In the genomic region with DNA sequence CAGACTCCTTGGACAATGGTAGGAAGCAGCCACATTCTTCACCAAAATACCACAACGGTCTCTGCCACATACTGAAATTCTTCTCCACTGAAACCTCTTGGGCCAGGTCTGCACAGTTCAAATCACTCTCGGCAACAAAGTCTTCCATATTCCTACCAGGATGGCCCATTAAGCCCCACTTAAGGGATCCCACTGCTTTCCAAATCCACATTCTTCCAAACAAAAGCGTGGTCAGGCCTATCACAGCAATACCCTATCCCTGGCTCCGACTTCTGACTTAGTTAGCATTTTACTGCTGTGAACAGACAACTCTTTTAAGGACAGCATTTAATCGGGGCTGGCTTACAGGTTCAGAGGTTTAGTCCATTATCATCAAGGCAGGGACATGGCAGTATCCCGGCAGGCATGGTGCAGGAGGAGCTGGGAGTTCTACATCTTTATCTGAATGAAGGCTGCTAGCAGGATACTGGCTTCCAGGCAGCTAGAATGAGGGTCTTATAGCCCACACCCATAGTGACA, we compare ENCODE assay signal across 8 mouse cellular contexts. TPM values are rescaled to one million over a fixed set of nuclear protein-coding genes. Genes with fewer than 3 reads are reported as not detected.
A peak's percentile ranks its signal among the peaks of the same experiment; 100 is the strongest.
DNase-seq lines count a peak whose midpoint lies in the region; ATAC-seq lines count a peak whose summit lies in the region.

A gene (minus strand): TSS at position 469 of the 519 bp plus-strand sequence.

- no peak within 1 kb of the TSS for H3K4me3 ChIP-seq in kidney, embryonic 16.5 days (ENCODE audit: low read length)
- no peak within 1 kb of the TSS for H3K4me3 ChIP-seq in forebrain, embryonic 15.5 days
- no peak within 1 kb of the TSS for H3K4me3 ChIP-seq in intestine, embryonic 16.5 days (ENCODE audit: low read length)
- H3K4me3 ChIP-seq in neural tube, embryonic 12.5 days = no peak within 1 kb of the TSS

- no peak within 1 kb of the TSS for H3K4me2 ChIP-seq in kidney, embryonic 16.5 days (replicated peaks; ENCODE audit: low read depth, low read length)
- no peak within 1 kb of the TSS for H3K4me2 ChIP-seq in forebrain, embryonic 15.5 days (replicated peaks)
- no peak within 1 kb of the TSS for H3K4me2 ChIP-seq in intestine, embryonic 16.5 days (ENCODE audit: low read depth, low read length)
- no peak within 1 kb of the TSS for H3K4me2 ChIP-seq in neural tube, embryonic 12.5 days (replicated peaks)

- H3K27me3 ChIP-seq in kidney, embryonic 16.5 days (ENCODE audit: insufficient read depth, low read length) = no peaks in the 10 kb centered on the region
- H3K27me3 ChIP-seq in forebrain, embryonic 15.5 days = no peaks in the 10 kb centered on the region
- H3K27me3 ChIP-seq in intestine, embryonic 16.5 days (replicated peaks; ENCODE audit: control insufficient read depth, insufficient read depth, low read length) = no peaks in the 10 kb centered on the region
- H3K27me3 ChIP-seq in neural tube, embryonic 12.5 days (replicated peaks) = no peaks in the 10 kb centered on the region

- 68% methylated on average over 6 of the region's 6 CpGs for WGBS in kidney, embryonic 16.5 days
- WGBS in forebrain, embryonic 15.5 days = 72% methylated on average over 6 of the region's 6 CpGs
- WGBS in intestine, embryonic 16.5 days = 83% methylated on average over 6 of the region's 6 CpGs
- WGBS in neural tube, embryonic 12.5 days = 46% methylated on average over 6 of the region's 6 CpGs

- no peaks in the 10 kb centered on the region for H3K9me3 ChIP-seq in kidney, embryonic 16.5 days (ENCODE audit: low read length)
- H3K9me3 ChIP-seq in forebrain, embryonic 15.5 days = no peaks in the 10 kb centered on the region
- H3K9me3 ChIP-seq in intestine, embryonic 16.5 days (ENCODE audit: control insufficient read depth, low read length) = no peaks in the 10 kb centered on the region
- no peaks in the 10 kb centered on the region for H3K9me3 ChIP-seq in neural tube, embryonic 12.5 days

- H3K27ac ChIP-seq in kidney, embryonic 16.5 days (ENCODE audit: low read length) = no peak within 1 kb of the TSS
- 0 out of 2 replicates have a peak within 1 kb of the TSS, but pooled peaks have one; percentile 46 for H3K27ac ChIP-seq in forebrain, embryonic 15.5 days (replicated peaks)
- H3K27ac ChIP-seq in intestine, embryonic 16.5 days (ENCODE audit: low read length) = no peak within 1 kb of the TSS
- H3K27ac ChIP-seq in neural tube, embryonic 12.5 days = no peak within 1 kb of the TSS

- no peaks in the 10 kb centered on the region for H3K4me1 ChIP-seq in kidney, embryonic 16.5 days (ENCODE audit: insufficient read depth, low read length)
- H3K4me1 ChIP-seq in forebrain, embryonic 15.5 days = peaks cover 3% of the 10 kb centered on the region; the same call in 1 of the 2 replicates
- no peaks in the 10 kb centered on the region for H3K4me1 ChIP-seq in intestine, embryonic 16.5 days (ENCODE audit: control insufficient read depth, insufficient read depth, low read length)
- H3K4me1 ChIP-seq in neural tube, embryonic 12.5 days = no peaks in the 10 kb centered on the region

- no peak for ATAC-seq in kidney, embryonic 16.5 days (ENCODE audit: low FRiP score, low TSS enrichment)
- no peak for ATAC-seq in forebrain, embryonic 15.5 days (replicated peaks)
- no peak for ATAC-seq in intestine, embryonic 16.5 days
- ATAC-seq in neural tube, embryonic 12.5 days (ENCODE audit: low FRiP score, low read depth) = no peak

- no peak for DNase-seq in kidney, adult 11 months
- DNase-seq in R1 (ENCODE audit: low read depth, low spot score) = peak; percentile 88
- DNase-seq in cerebellum, postnatal 36 days = no peak
- no peak for DNase-seq in ovary, postnatal 14 days (ENCODE audit: low spot score)

- H3K9ac ChIP-seq in kidney, embryonic 16.5 days (replicated peaks; ENCODE audit: low read length) = no peak within 1 kb of the TSS
- H3K9ac ChIP-seq in forebrain, embryonic 15.5 days (replicated peaks) = no peak within 1 kb of the TSS
- H3K9ac ChIP-seq in intestine, embryonic 16.5 days (ENCODE audit: low read depth, low read length) = no peak within 1 kb of the TSS
- no peak within 1 kb of the TSS for H3K9ac ChIP-seq in neural tube, embryonic 12.5 days

- no peaks in the 10 kb centered on the region for H3K36me3 ChIP-seq in kidney, embryonic 16.5 days (ENCODE audit: insufficient read depth, low read length)
- H3K36me3 ChIP-seq in forebrain, embryonic 15.5 days = no peaks in the 10 kb centered on the region
- H3K36me3 ChIP-seq in intestine, embryonic 16.5 days (ENCODE audit: control insufficient read depth, insufficient read depth, low read length) = no peaks in the 10 kb centered on the region
- no peaks in the 10 kb centered on the region for H3K36me3 ChIP-seq in neural tube, embryonic 12.5 days

RNA-seq across cellular contexts. Expression of the gene that starts here (rescaled TPM):
- polyA plus RNA-seq in kidney, embryonic 16.5 days (2015; fragmentation: Nextera tagmentation; extraction: Ambion mirVana) = 30.7 and 30.9 TPM in 2 replicates
- 25.1 and 26.7 TPM in 2 replicates for polyA plus RNA-seq in forebrain, embryonic 15.5 days (2015; fragmentation: Nextera tagmentation; extraction: Ambion mirVana)
- polyA plus RNA-seq in intestine, embryonic 16.5 days (2015; fragmentation: Nextera tagmentation; extraction: Ambion mirVana) = 15.5 and 17.9 TPM in 2 replicates
- polyA plus RNA-seq in neural tube, embryonic 12.5 days (2016; fragmentation: Nextera tagmentation; extraction: Ambion mirVana) = 24.8 and 25.8 TPM in 2 replicates
